Mouse (Mus musculus): ENCODE data around the gene Olfr827.

Olfr827 gene

DNA sequence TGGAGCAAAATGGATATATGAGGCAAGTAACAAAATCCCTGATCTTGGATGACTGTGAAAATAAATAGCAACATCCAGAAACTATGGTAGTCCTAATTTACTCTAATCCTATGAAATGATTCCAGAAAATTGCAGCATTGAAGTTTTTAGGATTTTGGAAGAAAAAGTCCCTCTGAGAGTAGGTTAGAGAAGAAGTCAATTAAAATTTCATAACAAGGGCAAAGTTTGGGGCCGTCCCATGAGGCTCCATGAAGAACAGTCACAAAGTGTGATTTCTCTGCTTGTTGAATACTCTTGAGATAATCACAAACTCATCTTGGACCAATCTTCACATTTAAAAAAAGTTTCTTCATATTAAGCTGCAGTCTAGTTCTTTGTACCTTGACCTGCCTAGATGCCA is at the start of gene Olfr827:
Olfr827 (minus strand) TSS at position 101 of the 400 bp plus-strand sequence.
- no peak for DNase-seq

DNA sequence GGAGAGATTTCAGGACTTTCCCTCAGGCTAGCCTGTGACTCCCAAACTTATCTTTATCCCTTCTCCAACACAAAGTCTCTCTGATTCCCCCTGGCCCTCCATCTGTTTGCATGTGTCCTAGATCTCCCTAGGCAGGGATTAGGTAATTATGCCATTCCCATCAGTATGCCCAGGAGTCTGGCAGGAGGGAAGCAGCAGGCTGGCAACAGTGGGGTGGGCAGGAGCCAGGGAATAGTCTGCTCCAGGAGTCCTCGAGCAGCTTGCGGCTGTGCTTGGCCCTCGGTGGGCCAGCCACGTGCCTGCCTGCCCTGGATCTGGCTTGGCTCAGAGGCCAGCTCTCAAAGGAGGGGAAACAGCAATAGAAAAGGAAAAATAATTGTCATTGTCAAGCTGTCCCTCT is 49.0 kb upstream of the Olfr827 start:
- DNase-seq, result no peak

GRCm38 (mm10) chr10:130259483-130259882 is 45.3 kb upstream of the Olfr827 start:
- DNase-seq, result no peak

DNA sequence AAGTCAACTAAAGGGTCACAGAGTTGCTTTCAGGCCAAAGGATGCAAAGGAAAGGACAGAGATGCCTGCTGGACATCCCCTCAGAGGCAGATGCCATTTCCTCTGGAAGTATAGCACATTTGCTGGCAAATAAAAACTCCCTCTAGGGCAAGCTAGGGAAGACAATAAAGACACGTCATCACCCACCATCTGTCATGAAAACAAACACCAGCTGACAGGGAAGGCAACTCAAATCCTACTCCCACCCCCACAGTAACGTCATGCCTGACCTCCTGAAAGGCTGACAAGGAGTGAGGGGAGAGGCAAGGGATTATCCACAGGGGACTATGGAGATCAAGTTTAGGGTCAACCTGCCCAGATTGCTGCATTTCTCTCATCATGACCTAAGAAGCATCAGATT is 30.1 kb upstream of the Olfr827 start:
- DNase-seq, result no peak

GRCm38 (mm10) chr10:130238318-130239209 is 24.4 kb upstream of the Olfr827 start:
- DNase-seq, result no peak

DNA sequence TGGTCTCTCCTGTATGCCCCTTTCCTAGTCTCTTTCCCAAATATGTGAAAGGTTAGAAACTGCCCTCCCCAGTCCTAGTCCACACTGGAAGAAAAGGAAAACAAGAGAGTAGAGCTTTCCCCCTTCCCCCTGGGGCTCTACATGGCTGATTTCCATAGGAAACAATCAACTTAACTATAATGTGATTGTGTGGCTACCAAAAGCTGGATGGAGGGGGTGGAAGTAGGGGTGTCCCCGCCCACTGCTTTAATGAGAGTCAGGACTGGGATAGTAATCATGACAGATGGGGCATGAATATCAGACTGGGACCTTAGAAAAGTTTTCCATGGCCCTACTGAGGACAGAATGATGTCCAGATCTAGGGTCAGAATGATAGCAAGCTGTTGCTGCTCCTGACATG is 20.4 kb upstream of the Olfr827 start:
- no peak for DNase-seq

DNA sequence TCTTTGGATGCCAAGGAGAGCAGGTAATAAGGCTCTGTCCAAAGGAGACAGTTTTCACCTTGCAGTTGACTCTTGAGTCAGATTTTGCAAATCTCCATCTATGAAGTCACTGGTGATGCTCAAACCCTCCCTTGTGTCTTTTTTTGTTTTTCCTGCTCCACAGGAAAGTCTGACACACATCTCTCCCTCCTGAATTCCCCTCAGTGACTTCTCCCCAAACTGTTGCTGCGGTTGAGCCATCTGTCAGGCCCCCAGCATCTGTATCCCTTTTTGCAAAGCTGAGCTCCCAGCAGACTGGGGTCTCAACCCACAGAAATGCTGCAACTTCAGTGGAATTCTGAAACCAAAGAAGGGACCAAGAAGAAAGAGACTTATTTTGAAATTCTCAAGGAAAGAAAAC is 17.9 kb upstream of the Olfr827 start:
- no peak for DNase-seq

- no peak for DNase-seq
Observed at GRCm38 (mm10) chr10:130229584-130229983, 15.4 kb upstream of the Olfr827 start.

GRCm38 (mm10) chr10:130228246-130228645 is 14.0 kb upstream of the Olfr827 start:
- DNase-seq, result peak; percentile 38

GRCm38 (mm10) chr10:130225034-130225433 is 10.8 kb upstream of the Olfr827 start:
- no peak for DNase-seq

- DNase-seq, result no peak
Observed at GRCm38 (mm10) chr10:130184086-130184485, 30.1 kb downstream of the Olfr827 start, which contains the start of gene Olfr826. Gene Olfr826, minus strand, starts transcription at chr10:130184186.

DNA sequence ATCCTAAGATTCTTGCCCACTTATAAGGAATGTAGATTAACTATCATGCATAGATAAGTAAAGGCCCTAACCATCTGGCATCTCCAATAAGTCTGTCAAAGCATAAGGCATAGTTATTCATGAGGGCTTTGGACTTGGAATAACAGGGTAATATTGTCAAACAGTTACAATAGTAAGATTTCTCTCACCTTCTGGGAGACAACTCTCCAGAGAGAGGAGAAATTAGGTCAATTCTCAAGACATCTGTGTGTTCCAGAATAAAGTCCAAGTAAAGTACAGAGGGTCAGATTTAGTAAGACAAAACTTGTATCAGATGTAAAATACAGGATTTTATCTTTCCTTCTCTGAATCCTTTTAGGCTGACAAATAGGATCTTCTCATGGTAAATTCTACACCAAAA is 47.5 kb downstream of the Olfr827 start, which contains the start of gene Olfr825:
Olfr825 (minus strand) TSS at position 101 of the 400 bp plus-strand sequence.
- DNase-seq, result no peak

DNA sequence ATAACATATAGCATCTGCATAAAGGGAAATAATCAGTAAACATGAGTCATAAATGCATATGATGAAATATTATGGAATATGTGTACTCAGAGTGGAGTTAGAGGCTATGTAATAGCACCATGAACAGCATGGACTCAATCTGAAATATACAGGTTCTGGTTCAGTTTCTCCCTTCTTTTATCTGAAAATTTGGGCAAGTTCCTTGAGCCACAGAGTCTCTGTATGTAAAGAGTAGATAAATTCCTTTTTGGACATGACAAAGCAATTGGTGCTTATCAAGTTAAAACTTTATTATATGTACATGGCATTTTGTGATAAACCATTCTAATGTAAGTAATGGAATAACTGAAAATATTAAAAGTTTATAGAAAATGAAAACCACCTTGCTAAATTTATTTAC is 49.0 kb downstream of the Olfr827 start:
- no peak for DNase-seq
